Mouse (Mus musculus) CD4-positive, CD25-positive, alpha-beta regulatory T cell, adult 2 months (primary cell): ENCODE measurements around the gene Cntn4.
A peak's percentile ranks its signal among the peaks of the same experiment; 100 is the strongest.

ENCODE experiments used
- DNase-seq: peaks from one replicate; pipeline ENCODE4 v3.0.0-alpha.2; 2012; ENCODE audit warnings: low read depth, low spot score

Gene Cntn4

GRCm38 (mm10) chr6:106645496-106646211 lies 968.2 kb downstream of the Cntn4 start:
- no peak for DNase-seq

GRCm38 (mm10) chr6:106646945-106647344 lies 969.5 kb downstream of the Cntn4 start:
- no peak for DNase-seq

GRCm38 (mm10) chr6:106663780-106664651 lies 986.6 kb downstream of the Cntn4 start:
- peak; percentile 68 for DNase-seq

GRCm38 (mm10) chr6:106675581-106675980 lies 998.1 kb downstream of the Cntn4 start:
- DNase-seq = no peak

- DNase-seq = no peak
Observed at GRCm38 (mm10) chr6:106701931-106702330, 1024.5 kb downstream of the Cntn4 start.

- DNase-seq = no peak
Observed at GRCm38 (mm10) chr6:106705506-106706035, 1028.1 kb downstream of the Cntn4 start.

GRCm38 (mm10) chr6:106725642-106726041 lies 1048.2 kb downstream of the Cntn4 start:
- peak; percentile 2 for DNase-seq

GRCm38 (mm10) chr6:106726078-106726477 lies 1048.6 kb downstream of the Cntn4 start:
- DNase-seq = peak; percentile 3

GRCm38 (mm10) chr6:106727703-106728102 lies 1050.2 kb downstream of the Cntn4 start:
- DNase-seq = no peak

GRCm38 (mm10) chr6:106729682-106730314 lies 1052.3 kb downstream of the Cntn4 start:
- DNase-seq = no peak

- DNase-seq = no peak
Observed at GRCm38 (mm10) chr6:106732563-106732962, 1055.1 kb downstream of the Cntn4 start.

GRCm38 (mm10) chr6:106738229-106738628 lies 1060.8 kb downstream of the Cntn4 start:
- DNase-seq = no peak

GRCm38 (mm10) chr6:106740244-106740825 lies 1062.9 kb downstream of the Cntn4 start:
- DNase-seq = no peak

GRCm38 (mm10) chr6:106743556-106744233 lies 1066.2 kb downstream of the Cntn4 start:
- peak; percentile 5 for DNase-seq

GRCm38 (mm10) chr6:106745673-106746394 lies 1068.4 kb downstream of the Cntn4 start:
- no peak for DNase-seq

- DNase-seq = no peak
Observed at GRCm38 (mm10) chr6:106747251-106747650, 1069.8 kb downstream of the Cntn4 start.

- DNase-seq = no peak
Observed at GRCm38 (mm10) chr6:106747804-106748203, 1070.3 kb downstream of the Cntn4 start.
